Mouse (Mus musculus) erythroblast, adult 5-6 weeks (primary cell): ENCODE results near the gene Socs5. TPM values are rescaled to one million over a fixed set of nuclear protein-coding genes. Genes with fewer than 3 reads are reported as not detected.
"Not testable (repeated sequence)": the region's sequence is repeated elsewhere in the genome, so short reads cannot be mapped to it uniquely, and the experiment has no call there.

Source experiments
- ATAC-seq: replicated peaks from 2 replicates; pipeline ENCODE4 v1.8.0; 2016; ENCODE audit warnings: moderate number of reproducible peaks, mild to moderate bottlenecking, moderate TSS enrichment, inconsistent platforms; ENCODE audit not compliant: poor library complexity, low FRiP score, severe bottlenecking
- total RNA-seq, 2 experiments: library from RNA; stranded (forward) in 1 of 2; stranded (reverse) in 1 of 2; fragments of 150-400 nt in 1 of 2; fragments of 200-764, 138-1000 nt in 1 of 2; gene quantifications; 2 replicates each; pipeline versions ENCODE4 v1.2.3 to v1.2.4; 2015 to 2017; ENCODE audit warnings: low replicate concordance in 2 of 2

The Socs5 gene
- total RNA-seq (2015; ENCODE audit: low replicate concordance), result 0.58 and 1.9 TPM in 2 replicates
- total RNA-seq (2017; ENCODE audit: low replicate concordance), result 1.2 and 1.3 TPM in 2 replicates

GRCm38 (mm10) chr17:87107623-87108221, at the start of gene Socs5:
Socs5 (plus strand) TSS chr17:87107679.
- no peak for ATAC-seq

- no peak for ATAC-seq
Measured at GRCm38 (mm10) chr17:87062639-87063038, 44.8 kb upstream of the Socs5 start.

GRCm38 (mm10) chr17:87063461-87063860, 44.0 kb upstream of the Socs5 start:
- no peak for ATAC-seq

GRCm38 (mm10) chr17:87063969-87064368, 43.5 kb upstream of the Socs5 start:
- no peak for ATAC-seq

- ATAC-seq, result no peak
Measured at GRCm38 (mm10) chr17:87068997-87069396, 38.5 kb upstream of the Socs5 start.

GRCm38 (mm10) chr17:87072183-87072582, 35.3 kb upstream of the Socs5 start:
- ATAC-seq, result not testable (repeated sequence)

GRCm38 (mm10) chr17:87072766-87073440, 34.6 kb upstream of the Socs5 start:
- ATAC-seq, result no peak

- ATAC-seq, result no peak
Measured at GRCm38 (mm10) chr17:87073470-87073869, 34.0 kb upstream of the Socs5 start.

GRCm38 (mm10) chr17:87078217-87078616, 29.3 kb upstream of the Socs5 start:
- peak; percentile 77 for ATAC-seq

- no peak for ATAC-seq
Measured at GRCm38 (mm10) chr17:87080724-87081123, 26.8 kb upstream of the Socs5 start.

- ATAC-seq, result no peak
Measured at GRCm38 (mm10) chr17:87082547-87082946, 24.9 kb upstream of the Socs5 start.

GRCm38 (mm10) chr17:87083671-87084070, 23.8 kb upstream of the Socs5 start:
- no peak for ATAC-seq

- ATAC-seq, result no peak
Measured at GRCm38 (mm10) chr17:87085726-87086125, 21.8 kb upstream of the Socs5 start.

GRCm38 (mm10) chr17:87089296-87089695, 18.2 kb upstream of the Socs5 start:
- no peak for ATAC-seq

- ATAC-seq, result no peak
Measured at GRCm38 (mm10) chr17:87093061-87093460, 14.4 kb upstream of the Socs5 start.

- no peak for ATAC-seq
Measured at GRCm38 (mm10) chr17:87096951-87097350, 10.5 kb upstream of the Socs5 start.

- ATAC-seq, result no peak
Measured at GRCm38 (mm10) chr17:87097576-87097975, 9.9 kb upstream of the Socs5 start.

GRCm38 (mm10) chr17:87100947-87101346, 6.5 kb upstream of the Socs5 start:
- no peak for ATAC-seq

GRCm38 (mm10) chr17:87102636-87103035, 4.8 kb upstream of the Socs5 start:
- no peak for ATAC-seq

GRCm38 (mm10) chr17:87103060-87103459, 4.4 kb upstream of the Socs5 start:
- ATAC-seq, result no peak

GRCm38 (mm10) chr17:87104276-87104675, 3.2 kb upstream of the Socs5 start:
- no peak for ATAC-seq
